Mouse (Mus musculus) spleen, postnatal 14 days (tissue): Measurements from ENCODE around the gene Klhl10.

Source experiments
- DNase-seq, 2 experiments: peaks; one replicate each; pipeline ENCODE4 v3.0.0; 2021 to 2022; ENCODE audit warnings: low spot score in 2 of 2

The Klhl10 gene

GRCm38 (mm10) chr11:100462699-100463098 is 21.0 kb downstream of the Klhl10 start:
- no peak for DNase-seq

DNA sequence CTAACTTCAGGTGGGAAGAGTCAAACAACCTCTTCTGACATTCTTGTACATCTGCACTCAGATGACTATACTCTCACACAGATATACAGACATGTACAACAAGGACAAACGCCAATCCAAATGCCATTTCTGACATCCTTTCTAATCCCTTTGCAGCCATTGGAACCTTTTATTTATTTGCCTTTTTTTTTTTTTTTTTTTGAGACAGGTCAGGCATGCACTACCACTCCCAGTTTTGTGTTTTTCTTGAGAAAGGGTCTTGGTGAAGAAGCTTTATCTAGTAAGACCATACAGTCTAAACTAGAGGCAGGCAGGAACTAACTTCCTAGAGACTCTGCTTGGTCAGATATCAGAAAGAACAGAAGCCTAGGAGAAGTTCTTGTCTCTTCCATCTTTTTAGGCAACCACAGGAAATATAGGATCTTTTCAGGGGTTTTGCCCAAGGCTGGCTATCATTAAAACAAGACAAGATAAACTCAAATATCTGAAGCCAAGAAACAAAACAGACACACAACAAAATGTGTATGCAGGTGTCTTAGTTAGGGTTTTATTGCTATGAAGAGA is 23.6 kb downstream of the Klhl10 start:
- no peak for DNase-seq

DNA sequence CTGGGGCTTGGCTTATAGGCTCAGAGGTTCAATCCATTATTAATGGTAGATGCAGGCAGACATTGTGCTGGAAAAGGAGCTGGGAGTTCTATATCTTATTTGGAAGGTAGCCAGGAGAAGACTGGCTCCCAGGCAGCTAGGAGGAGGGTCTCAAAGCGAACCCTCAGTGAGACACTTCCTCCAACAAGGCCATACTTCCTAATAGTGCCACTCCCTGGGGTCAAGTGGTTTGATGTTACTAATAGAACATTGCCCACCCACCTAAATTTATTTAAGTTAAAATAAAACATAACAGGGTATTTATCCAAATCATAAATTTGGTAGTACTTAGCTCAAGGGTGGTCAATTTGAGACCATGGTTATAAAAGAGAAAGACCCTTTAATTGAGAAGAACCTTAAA is 24.1 kb downstream of the Klhl10 start:
- no peak for DNase-seq

DNA sequence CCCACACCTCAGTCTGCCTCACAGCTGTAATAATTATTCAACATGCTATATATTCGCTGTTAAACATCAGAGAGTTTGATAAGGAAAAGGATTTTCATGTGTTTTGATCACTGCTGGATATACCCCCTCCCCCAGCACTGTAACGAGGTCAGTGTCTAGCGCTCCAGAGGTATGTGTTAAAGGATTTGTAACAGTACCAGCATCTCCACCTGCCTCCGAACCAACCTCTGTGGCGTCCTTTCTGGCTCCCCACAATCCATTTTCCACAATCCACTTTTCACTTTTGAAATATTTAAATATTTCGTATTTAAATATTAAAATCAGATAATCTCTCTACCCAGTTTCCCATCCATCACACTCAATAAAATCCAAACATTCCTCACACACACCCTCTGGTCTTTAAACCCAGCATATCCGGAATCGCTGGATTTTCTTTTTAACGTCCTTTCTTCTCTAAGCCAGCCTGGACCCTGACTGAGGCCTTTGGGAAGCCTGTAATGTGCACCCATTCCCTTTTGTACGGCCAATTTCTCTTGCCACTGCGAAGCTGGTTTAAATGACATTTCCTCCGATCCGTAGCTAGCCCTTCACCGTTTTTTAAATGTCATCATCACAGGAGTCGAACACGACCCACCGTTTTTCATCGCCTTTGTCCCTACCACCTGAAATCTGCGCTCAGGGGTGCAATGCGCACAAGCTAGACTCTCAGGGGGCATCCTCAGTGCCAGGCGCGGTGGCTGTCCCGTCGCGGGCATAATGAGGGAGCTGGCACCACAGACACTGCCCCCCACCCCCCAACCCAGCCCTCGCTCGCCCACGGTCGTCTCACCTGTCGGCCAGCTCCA is 29.9 kb downstream of the Klhl10 start:
- no peak for DNase-seq

DNA sequence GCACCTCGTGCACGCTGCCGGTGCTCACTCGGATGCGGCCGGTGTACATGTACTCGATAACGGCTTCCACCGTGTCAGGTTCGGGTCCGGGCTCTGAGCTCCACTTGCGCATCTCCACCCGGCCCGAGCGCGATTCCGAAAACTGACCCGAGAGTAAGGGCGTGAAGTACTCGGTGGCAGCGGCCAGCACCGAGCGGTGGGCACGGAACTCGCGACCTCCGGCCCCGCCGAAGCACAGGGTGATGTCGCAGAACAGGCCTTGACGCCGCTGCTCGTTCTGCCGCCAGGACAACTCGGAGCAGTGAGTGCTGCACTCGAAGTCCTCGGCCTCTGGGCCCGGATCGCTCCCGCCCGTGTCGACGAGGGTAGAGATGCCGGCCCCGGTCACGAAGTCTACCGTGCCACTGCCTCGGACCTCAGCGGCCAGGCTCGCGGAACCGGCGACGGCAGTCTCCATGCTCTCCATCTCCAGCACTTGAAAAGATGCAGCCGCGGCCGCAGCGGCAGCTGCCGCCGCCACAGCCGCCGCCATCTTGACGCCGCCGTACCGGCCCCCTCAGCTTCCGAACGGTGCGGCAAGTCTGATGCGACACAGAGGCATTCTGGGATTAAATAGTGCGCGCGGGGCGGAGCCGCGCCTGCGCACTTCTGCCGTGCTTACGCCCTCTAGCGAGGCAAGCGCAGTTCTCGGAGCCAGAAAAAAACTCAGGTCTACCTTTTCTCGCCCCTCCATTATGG is 30.6 kb downstream of the Klhl10 start, which contains the start of gene Klhl11:
TSS of gene Klhl11 (minus strand) at position 545 of the 738 bp plus-strand sequence.
- peak; percentile 84 to 90 for DNase-seq

GRCm38 (mm10) chr11:100472935-100473295 is 31.2 kb downstream of the Klhl10 start:
- no peak for DNase-seq

GRCm38 (mm10) chr11:100476281-100476680 is 34.6 kb downstream of the Klhl10 start:
- DNase-seq = no peak

GRCm38 (mm10) chr11:100479152-100479551 is 37.4 kb downstream of the Klhl10 start:
- no peak for DNase-seq

DNA sequence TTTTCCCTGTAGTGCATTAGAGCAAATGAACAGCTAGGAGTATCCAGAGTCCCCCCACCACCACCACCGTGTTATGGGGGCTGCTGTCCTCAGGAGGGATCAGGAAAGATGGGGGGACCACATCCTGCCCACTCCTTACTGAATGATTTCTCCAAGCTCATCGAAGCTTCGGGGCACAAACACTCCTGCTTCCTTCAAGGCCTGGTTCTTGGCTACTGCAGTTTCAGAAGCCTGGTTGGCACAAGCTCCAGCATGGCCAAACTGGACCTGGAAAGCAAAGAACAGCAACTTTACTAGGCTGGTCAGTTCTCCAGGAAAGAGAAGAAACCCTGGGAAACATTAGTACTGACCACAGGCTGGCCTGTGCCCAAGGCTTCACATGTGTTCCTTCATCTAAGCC is 42.7 kb downstream of the Klhl10 start:
- DNase-seq = no peak

- DNase-seq = peak in 1 of 2 experiments; percentile 19
These were observed 44.3 kb downstream of the Klhl10 start for GRCm38 (mm10) chr11:100485801-100486538.

- no peak for DNase-seq
These were observed 49.2 kb downstream of the Klhl10 start for GRCm38 (mm10) chr11:100490951-100491350.

- no peak for DNase-seq
These were observed 52.1 kb downstream of the Klhl10 start for GRCm38 (mm10) chr11:100493771-100494170.

GRCm38 (mm10) chr11:100500241-100500640 is 58.5 kb downstream of the Klhl10 start:
- no peak for DNase-seq

GRCm38 (mm10) chr11:100500651-100501050 is 58.9 kb downstream of the Klhl10 start:
- DNase-seq = no peak

GRCm38 (mm10) chr11:100501321-100501720 is 59.6 kb downstream of the Klhl10 start:
- DNase-seq = no peak

DNA sequence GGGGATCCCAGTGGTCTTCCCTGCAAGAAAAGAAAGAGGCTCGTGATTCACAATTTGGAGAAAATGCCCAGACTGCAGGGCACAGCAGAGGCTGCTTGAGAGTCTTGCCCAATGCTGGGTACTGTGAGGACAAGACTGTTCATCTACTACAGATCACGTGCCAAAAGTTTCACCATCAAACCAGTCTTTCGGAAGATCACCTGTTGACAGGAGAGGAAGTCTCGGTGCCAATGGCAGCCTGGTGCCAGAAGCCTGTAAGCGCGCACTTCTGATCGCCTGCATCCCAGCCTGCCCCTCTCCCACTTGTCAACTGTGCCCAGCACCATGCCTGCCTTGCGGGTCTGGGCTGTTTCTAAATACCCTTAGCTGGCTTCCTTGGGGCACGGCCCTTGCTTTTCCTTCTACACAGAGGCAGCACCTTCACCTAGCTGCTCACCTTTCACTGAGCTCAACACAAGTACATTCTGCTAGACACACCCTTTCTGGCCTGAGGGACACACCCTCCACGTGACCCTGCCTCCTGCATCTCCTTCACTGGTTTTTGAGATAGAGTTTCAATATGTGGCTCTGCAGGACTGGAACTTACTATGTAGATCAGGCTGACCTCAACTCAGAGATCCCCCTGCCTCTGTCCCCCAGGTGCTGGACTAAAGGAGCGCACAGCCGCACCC is 63.4 kb downstream of the Klhl10 start:
- no peak for DNase-seq

DNA sequence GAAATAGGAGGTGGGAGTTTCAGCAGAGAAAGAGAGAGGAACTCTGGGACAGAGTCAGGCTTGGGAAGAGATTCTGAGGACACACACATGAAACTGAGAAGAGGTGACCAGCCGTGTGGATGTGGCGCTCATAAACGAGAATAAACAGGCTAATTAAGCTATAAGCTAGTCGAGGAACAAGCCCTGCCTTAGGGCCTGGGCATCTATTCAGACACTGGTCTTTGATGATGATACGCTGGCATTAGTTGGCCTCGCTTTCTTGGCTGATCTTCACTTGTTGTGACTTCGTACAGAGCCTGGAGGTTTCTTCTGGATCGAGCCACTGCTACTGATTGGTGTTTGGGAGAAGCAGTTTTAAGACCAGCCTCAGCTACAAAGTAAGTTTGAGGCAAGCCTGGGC is 64.3 kb downstream of the Klhl10 start:
- no peak for DNase-seq
